Mouse (Mus musculus): ENCODE data around the gene Dbh. TPM values are rescaled to one million over a fixed set of nuclear protein-coding genes. Genes with fewer than 3 reads are reported as not detected.

The Dbh gene
- total RNA-seq, 2 experiments from 2014 or later: 0.25 to 0.27 TPM

DNA sequence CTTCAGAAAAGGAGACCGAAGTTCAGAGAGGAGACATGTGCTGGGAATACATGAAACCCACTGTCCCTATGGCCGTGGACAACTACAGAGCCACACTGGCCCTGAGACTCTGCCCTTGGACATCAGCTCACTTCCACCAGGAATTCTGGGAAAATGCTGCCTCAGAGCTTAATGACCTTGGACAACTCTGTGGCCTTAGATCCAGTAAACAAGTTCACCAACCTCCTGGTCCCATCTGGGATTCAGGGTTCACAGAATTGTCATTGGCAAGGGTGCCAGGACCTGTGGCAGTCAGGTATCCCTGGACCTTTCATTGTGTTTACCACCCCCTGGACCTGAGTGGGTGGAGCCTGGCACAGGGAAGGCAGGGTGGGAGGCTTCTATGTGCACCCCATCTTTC, 50.5 kb downstream of the Dbh start:
- no peak for DNase-seq (ENCODE audit: low spot score in 2 of 2)

DNA sequence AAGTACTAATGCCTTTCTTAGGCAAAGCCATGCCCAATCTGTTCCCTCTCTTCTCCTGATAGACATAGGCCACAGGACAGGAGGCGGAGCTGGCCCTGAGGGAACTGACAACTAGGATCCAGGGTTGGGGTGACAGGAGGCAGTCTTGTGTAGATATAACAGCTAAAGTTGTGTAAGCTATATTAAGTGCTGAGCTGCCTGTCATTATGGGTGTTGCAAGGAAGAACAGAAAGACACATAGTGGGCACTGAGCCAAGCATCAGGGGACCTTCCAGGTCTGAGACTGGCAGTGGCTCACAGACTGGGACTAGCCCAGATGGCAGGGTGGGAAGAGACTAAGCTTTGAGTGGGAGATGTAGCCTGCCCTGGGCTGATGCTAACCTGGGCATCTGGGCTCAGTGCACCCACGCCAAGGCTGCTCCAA, 53.1 kb downstream of the Dbh start:
- DNase-seq (ENCODE audit: low spot score in 2 of 2): peak; percentile 35 to 63

GRCm38 (mm10) chr2:27218569-27218968, 53.5 kb downstream of the Dbh start:
- no peak for DNase-seq (ENCODE audit: low spot score in 2 of 2)

DNA sequence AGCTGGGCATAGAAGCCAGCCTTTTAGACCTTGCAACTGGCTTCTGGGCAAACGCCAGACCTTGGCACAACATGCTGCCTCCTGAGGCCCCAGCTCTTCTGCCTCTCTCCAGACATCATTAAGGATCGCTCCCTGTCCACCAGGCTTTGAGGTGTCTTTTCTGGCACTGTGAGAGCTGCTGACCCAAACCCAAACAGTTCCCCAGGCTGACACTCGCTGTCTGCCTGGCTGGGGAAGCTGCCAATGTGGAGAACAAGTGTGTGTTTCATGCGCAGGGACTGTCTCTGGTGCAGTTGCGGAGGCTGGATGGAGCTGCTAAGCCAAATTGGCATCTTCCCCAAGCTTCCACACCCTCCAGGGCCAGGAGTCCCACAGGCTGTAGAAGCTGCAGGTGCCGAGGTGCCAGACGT, 58.0 kb downstream of the Dbh start:
- DNase-seq (ENCODE audit: low spot score in 2 of 2): peak; percentile 68 to 82

- peak in 1 of 2 experiments; percentile 32 for DNase-seq (ENCODE audit: low spot score in 2 of 2)
These were observed 61.5 kb downstream of the Dbh start for GRCm38 (mm10) chr2:27226572-27226971.

- peak in 1 of 2 experiments; percentile 70 for DNase-seq (ENCODE audit: low spot score in 2 of 2)
These were observed 63.9 kb downstream of the Dbh start for GRCm38 (mm10) chr2:27228809-27229480.

GRCm38 (mm10) chr2:27229481-27230105, 64.6 kb downstream of the Dbh start:
- DNase-seq (ENCODE audit: low spot score in 2 of 2): no peak

DNA sequence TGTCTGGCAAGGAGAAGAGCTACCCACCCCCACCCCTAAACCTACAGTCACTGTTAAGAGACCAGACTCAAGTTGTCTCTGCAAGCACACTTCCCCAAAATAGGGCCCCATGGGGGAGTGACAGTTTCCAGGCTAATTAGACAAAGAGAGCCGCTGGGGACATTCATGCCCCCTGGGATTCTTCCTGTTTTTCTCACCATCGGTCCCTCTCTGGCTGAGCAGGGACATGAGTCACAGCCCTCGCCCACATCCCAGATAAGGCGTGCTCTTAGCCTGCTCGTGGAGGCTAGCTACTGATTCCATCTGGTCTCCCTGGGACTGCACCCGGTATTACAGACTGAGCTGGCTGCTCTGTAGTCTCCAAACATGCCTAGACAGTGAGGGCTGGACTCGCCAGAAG, 67.3 kb downstream of the Dbh start:
- DNase-seq (ENCODE audit: low spot score in 2 of 2): peak; percentile 62 to 79

Other genes starting within 250 kb of the Dbh start
- gene Surf2, start 248.9 kb upstream of the Dbh start, total RNA-seq (2021): 10 to 100 TPM; 34.2 to 36.5 TPM
- 100 to 1,000 TPM; 109 to 111 TPM for gene Surf1, start 248.7 kb upstream of the Dbh start, total RNA-seq (2021)
- 10 to 100 TPM; 52.0 to 56.2 TPM for gene Surf4, start 231.3 kb upstream of the Dbh start, total RNA-seq (2021)
- under 1 TPM; 0.15 to 0.30 TPM for gene Stkld1, start 231.2 kb upstream of the Dbh start, total RNA-seq (2021)
- 10 to 100 TPM; 59.0 to 63.7 TPM for gene Rexo4, start 200.8 kb upstream of the Dbh start, total RNA-seq (2021)
- 1 to 10 TPM; 1.0 to 1.4 TPM for gene Adamts13, start 191.8 kb upstream of the Dbh start, total RNA-seq (2021)
- 10 to 100 TPM; 39.3 to 43.6 TPM for gene Cacfd1, start 155.3 kb upstream of the Dbh start, total RNA-seq (2021)
- 10 to 100 TPM; 31.7 to 34.6 TPM for gene Slc2a6, start 137.2 kb upstream of the Dbh start, total RNA-seq (2021)
- gene Mymk, start 93.1 kb upstream of the Dbh start, total RNA-seq (2021): under 1 TPM; 0.69 to 0.91 TPM
- 10 to 100 TPM; 13.2 to 13.7 TPM for gene Adamtsl2, start 85.9 kb upstream of the Dbh start, total RNA-seq (2021)
- gene Fam163b, start 22.7 kb upstream of the Dbh start, total RNA-seq (2021): 100 to 1,000 TPM; 118 to 119 TPM
- gene Sardh, start 83.1 kb downstream of the Dbh start, total RNA-seq (2021): 1 to 10 TPM; 8.4 to 9.9 TPM

Data from layer of hippocampus, adult 18-20 months (tissue).